Mouse (Mus musculus) heart, adult 18-20 months (tissue): ENCODE results near the gene Cabp2. TPM values are rescaled to one million over a fixed set of nuclear protein-coding genes. Genes with fewer than 3 reads are reported as not detected.
"Not testable (repeated sequence)": the region's sequence is repeated elsewhere in the genome, so short reads cannot be mapped to it uniquely, and the experiment has no call there.

ENCODE experiments used
- DNase-seq, 2 experiments: peaks; one replicate each; pipeline ENCODE4 v3.0.0; 2021 to 2022; ENCODE audit warnings: mixed read lengths in 1 of 2
- total RNA-seq, 2 experiments: library from RNA; stranded (reverse); gene quantifications; 2 replicates each; pipeline ENCODE4 v1.2.3; 2021

Cabp2 gene
- total RNA-seq, 2 experiments from 2014 or later, result not detected

DNA sequence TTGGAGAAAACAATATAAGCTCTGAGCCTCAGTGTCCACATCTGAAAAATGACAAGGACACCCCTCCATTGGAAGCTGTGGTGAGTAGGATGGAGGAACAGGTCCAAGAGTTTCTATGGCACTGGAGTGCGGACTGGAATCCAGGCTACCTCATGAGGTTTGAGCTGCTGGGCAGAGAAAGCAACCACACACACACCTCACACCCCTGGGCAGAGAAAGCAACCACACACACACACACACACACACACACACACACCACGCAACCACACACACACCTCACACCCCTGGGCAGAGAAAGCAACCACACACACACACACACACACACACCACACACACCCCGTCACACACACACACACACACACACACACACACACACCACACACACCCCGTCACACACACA, 43.9 kb downstream of the Cabp2 start:
- DNase-seq, result peak in 1 of 2 experiments; percentile 44

DNA sequence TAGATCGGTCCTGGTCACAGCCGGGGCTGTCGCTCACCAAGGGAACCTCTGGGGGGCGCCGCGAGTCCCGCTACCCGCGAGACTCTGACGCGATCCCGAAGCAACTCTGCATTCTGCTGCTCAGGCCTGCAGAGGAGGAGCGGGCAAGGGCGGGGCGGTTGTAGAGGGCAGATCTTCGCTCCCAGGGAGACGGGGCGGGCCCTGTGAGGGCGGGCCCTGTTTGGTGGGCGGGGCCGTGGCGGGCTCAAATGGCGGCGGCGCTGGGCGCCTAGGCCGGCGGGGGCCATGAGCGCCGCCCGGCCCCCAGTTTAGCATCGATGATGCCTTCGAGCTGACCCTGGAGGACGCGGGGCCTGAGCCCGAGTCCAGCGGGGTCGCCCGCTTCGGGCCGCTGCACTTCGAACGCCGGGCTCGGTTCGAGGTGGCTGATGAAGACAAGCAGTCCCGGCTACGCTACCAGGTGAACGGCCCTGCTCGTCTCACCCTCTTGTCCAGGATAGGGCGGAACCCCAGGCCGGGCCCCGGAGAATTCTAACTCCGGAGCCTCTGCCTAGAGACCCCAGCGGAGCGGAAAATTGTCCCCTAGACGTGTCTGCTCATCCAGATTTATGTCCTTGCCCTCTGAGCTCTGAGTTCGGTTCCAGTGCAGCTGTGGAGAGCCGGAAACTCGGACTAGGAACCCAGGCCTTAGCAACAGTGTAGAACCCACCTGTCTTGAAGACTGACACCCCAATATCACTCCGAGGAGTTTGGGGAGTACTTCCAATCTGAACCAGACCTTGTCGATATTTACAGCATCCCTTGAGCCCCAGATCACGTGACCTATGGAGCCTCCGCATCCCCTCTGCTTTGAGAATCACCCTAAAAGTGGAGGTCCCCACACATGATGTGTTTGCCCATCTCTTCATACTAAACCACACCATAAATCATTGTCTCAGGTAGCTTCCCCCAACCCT, 44.6 kb downstream of the Cabp2 start, which contains the start of gene Aip:
Aip (minus strand) TSS at position 118 of the 956 bp plus-strand sequence.
- peak; percentile 98 to 99 for DNase-seq

DNA sequence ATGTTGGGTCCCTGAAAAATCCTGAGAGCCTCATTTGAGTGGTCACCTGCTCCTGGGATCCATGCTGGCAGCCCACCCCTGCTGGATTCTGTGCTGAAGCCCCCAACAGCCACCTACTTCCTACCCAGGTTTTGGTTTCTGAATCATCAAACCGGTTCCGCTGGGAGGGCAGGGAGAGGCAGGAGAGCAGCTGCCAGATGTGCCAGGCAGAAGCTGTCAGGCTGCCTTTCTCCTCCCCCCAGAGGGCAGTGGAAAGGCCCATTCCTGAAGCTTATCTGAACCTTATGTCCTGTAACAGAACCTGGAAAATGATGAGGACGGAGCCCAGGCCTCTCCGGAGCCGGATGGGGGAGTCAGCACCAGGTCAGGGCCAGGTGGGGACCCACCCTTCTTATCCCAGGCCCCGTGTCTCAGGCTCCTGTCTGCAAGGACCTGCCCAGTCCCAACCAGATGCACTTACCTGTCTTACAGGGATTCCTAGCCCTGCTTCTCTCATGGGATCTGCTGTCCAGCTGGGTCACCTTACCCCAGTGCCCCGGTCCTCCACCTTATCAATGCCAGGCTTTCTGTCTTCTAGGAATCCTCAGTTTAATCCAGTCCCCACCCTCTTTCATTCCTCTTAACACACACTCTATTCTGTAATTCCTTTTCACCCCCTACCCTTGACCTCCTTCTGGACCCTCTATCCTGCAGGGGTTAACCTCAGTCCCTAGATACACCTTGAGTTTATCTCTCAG, 45.5 kb downstream of the Cabp2 start:
- DNase-seq, result no peak

DNA sequence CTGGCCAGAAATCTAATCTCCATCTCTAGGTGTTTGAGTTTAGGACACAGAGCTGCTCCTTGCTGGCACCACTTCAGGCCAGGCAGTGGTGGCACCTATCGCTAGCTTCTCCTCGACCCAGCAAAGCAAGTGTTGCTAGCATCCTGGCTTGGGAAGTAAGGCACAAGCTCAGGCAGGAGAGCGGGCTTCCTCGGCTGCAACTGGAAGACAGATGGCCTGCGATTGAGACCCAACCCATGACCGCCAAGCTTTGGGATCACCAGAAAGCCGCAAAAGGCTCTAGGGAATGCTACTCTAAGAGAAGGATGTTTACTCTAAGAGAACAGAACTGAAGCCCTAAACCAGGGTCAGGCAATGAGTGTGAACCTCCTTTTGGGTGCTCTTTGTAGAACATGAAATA, 48.1 kb downstream of the Cabp2 start:
- no peak for DNase-seq

DNA sequence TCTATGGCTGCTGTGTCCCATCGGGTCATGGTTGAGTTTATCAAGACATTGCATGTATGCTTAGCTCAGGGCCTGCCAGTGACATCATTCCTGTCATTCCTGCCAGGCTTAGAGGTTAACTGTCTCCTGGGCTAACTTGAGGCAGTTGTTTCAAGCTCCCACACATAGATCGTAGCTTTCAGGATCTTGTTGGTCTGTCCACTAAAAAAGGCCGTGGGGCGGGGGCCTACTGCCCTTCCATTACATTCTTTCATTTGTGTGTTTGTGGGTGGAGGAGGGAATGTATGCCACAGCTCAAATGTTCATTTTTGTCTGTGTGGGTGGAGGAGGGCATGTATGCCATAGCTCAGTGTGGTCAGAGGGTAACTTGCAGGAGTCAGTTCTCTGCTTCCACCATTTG, 48.7 kb downstream of the Cabp2 start:
- no peak for DNase-seq

DNA sequence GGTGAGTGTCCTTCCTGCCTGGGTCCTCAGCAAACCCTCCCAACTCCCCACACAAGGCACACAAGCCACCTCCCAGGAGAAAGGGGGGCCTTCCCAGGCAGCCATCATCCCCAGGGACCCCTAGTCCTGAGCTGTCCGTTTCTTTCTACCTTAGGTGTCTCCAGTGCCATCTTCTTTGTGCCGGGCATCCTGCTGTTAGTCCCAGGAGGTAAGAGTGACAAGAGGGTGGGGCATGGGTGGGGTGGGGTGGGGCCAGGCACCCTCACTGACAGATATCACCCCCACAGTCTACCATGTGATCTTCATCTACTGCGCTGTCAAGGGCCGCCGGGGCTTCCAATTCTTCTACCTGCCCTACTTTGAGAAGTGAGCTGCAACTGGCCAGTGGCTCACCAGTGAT, 49.7 kb downstream of the Cabp2 start:
- DNase-seq, result no peak

DNA sequence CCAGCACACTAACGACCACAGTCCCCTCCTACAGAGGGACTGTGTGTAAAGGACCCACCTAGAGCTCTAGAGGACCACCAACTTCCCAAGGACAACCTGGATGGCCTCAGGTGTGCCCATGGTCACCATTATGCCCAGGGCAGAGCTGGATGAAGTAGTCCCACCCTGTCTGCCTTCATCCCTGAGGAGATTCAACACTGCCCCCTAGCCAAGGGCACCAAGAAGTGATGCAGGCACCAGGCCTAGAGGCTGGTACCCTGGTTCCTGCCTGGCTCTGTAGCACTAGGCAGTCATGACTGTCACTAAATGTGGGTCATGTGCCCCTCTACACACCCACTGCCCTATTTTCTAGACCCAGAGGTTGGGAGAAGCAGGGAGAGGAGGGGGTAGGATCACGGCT, 50.4 kb downstream of the Cabp2 start:
- DNase-seq, result no peak

DNA sequence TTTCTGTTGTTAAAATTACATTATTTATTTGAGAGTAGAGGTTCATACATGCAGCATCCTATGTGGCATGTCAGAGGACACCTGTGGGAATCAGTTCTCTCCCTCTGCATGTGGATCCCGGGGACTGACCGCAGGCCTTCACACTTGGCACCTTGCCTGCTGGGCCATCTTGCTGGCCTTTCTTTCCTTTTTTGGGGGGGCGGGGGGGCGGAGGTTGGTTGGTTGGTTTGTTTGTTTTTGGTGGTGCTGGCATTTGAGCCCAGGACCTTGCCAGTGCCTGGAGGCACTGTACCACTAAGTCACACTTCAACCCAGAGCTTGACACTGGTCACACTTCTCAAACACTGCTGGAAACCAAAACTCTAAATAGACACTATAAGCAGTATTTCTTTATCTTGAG, 53.0 kb downstream of the Cabp2 start:
- no peak for DNase-seq

DNA sequence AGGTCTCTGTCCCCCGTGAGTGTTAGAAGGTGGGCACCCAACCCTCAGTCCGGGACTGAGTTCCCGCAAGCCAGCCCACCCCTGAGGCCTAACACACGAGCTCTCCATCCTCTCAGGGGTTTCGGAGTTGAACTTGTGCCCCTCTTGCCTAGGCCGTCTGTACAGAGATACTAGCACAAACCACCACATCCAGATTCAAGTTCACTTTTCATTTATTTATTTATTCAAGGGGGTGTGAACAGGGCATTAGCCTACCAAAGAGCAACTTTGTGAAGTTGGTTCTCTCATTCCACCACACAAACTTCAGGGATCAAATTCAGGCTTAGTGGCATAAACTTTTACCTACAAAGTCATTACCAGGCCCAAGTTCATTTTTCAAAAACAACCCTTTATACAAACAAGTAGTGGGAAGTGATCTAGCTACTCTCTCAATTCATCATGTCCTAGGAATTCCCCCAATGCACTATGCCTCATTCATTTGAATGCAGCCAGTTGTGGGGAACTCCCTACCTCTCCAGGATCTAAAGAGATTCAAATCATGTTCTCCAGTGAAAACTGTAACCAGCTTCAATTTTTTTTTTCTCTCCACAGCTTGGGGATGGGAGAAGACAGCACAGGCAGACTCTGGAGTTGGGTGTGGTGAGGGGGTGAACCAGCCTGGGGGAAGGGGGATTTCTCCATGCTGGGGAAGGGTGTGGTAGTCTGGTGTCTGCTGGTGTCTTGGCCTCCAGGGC, 54.0 kb downstream of the Cabp2 start:
- not testable (repeated sequence) for DNase-seq

DNA sequence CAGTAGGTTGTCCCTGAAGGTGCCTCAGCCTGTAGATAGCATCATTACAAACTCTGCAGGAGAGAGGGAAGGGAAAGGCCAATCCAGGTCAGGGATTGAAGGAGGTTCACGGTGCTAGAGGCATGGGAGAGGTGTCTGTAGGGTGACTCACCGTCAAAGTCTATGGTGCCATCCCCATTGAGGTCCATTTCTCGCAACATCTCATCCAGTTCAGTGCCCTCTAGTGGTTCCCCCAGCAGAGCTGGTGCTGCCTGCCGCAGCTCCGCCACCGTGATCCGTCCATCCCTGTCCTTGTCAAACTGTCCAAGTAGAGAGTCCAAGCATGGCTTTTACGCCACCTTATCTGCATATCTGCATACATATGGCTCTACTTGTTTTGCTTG, 54.6 kb downstream of the Cabp2 start:
- not testable (repeated sequence) for DNase-seq

DNA sequence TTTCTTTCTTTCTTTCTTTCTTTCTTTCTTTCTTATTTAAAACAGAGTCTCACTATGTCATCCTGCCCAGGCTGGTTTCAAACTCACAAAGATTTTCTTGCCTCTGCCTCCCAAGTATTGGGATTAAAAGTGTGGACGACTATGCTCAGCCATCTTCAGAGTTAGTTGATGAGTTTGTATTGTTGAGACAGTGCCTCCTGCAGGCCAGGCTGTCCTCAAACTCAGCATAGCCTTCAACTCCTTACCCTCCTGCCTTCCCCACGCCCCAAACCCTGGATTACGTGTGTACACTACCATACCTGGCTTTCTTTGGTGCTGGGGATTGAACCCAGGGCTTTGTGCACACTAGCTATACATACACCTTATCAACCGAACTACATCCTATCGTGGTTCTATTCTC, 55.1 kb downstream of the Cabp2 start:
- no peak for DNase-seq

Other genes starting within 250 kb of the Cabp2 start
- gene Chka, start 229.8 kb upstream of the Cabp2 start, total RNA-seq, result 10 to 100 TPM; 11.8 to 15.5 TPM
- 1 to 10 TPM; 8.0 to 9.2 TPM for gene Tcirg1, start 174.4 kb upstream of the Cabp2 start, total RNA-seq
- 100 to 1,000 TPM; 489 to 502 TPM for gene Ndufs8, start 168.8 kb upstream of the Cabp2 start, total RNA-seq
- 1 to 10 TPM; 1.3 to 2.0 TPM for gene Aldh3b1, start 151.8 kb upstream of the Cabp2 start, total RNA-seq
- 10 to 100 TPM; 17.7 to 23.9 TPM for gene Unc93b1, start 146.4 kb upstream of the Cabp2 start, total RNA-seq
- gene Aldh3b3, start 122.9 kb upstream of the Cabp2 start, total RNA-seq, result under 1 TPM; 0.28 to 0.30 TPM
- under 1 TPM; 0.22 to 0.98 TPM for gene Aldh3b2, start 109.2 kb upstream of the Cabp2 start, total RNA-seq
- 10 to 100 TPM; 24.3 to 28.5 TPM for gene Acy3, start 95.0 kb upstream of the Cabp2 start, total RNA-seq
- gene Tbx10, start 88.8 kb upstream of the Cabp2 start, total RNA-seq, result not detected
- gene Nudt8, start 81.0 kb upstream of the Cabp2 start, total RNA-seq, result 100 to 1,000 TPM; 162 to 166 TPM
- 1 to 10 TPM in 1 of 2 experiments, under 1 TPM in 1; 0.84 to 1.1 TPM for gene Gm49405, start 81.0 kb upstream of the Cabp2 start, total RNA-seq
- 100 to 1,000 TPM; 241 to 281 TPM for gene Doc2g, start 78.3 kb upstream of the Cabp2 start, total RNA-seq
- 1,000 to 10,000 TPM; 1,128 to 1,150 TPM for gene Ndufv1, start 68.8 kb upstream of the Cabp2 start, total RNA-seq
- gene Gstp1, start 43.6 kb upstream of the Cabp2 start, total RNA-seq, result 100 to 1,000 TPM; 350 to 400 TPM
- gene Gstp2, start 35.6 kb upstream of the Cabp2 start, total RNA-seq, result 100 to 1,000 TPM; 123 to 134 TPM
- not detected for gene Gstp3, start 22.0 kb upstream of the Cabp2 start, total RNA-seq
- 10 to 100 TPM; 34.5 to 37.8 TPM for gene Cdk2ap2, start 15.6 kb downstream of the Cabp2 start, total RNA-seq
- gene Pitpnm1, start 18.4 kb downstream of the Cabp2 start, total RNA-seq, result 10 to 100 TPM; 16.1 to 21.2 TPM
- gene Aip, start 44.3 kb downstream of the Cabp2 start, total RNA-seq, result 10 to 100 TPM; 62.1 to 63.2 TPM
- gene Gpr152, start 58.2 kb downstream of the Cabp2 start, total RNA-seq, result under 1 TPM in 1 of 2 experiments, not detected in 1; 0.08 TPM
- gene Cabp4, start 62.5 kb downstream of the Cabp2 start, total RNA-seq, result under 1 TPM; 0.12 to 0.13 TPM
- 10 to 100 TPM; 38.3 to 47.6 TPM for gene Coro1b, start 67.0 kb downstream of the Cabp2 start, total RNA-seq
- gene Ptprcap, start 72.0 kb downstream of the Cabp2 start, total RNA-seq, result 1 to 10 TPM in 1 of 2 experiments, under 1 TPM in 1; 0.69 to 8.4 TPM
- gene Rps6kb2, start 81.8 kb downstream of the Cabp2 start, total RNA-seq, result 10 to 100 TPM; 13.1 to 17.1 TPM
- 10 to 100 TPM; 28.3 to 30.5 TPM for gene Carns1, start 93.9 kb downstream of the Cabp2 start, total RNA-seq
- 10 to 100 TPM; 12.0 to 20.2 TPM for gene Tbc1d10c, start 109.7 kb downstream of the Cabp2 start, total RNA-seq
- 100 to 1,000 TPM; 293 to 299 TPM for gene Ppp1ca, start 110.5 kb downstream of the Cabp2 start, total RNA-seq
- 1 to 10 TPM; 4.5 to 4.8 TPM for gene Rad9a, start 120.1 kb downstream of the Cabp2 start, total RNA-seq
- gene Clcf1, start 132.7 kb downstream of the Cabp2 start, total RNA-seq, result 1 to 10 TPM; 1.2 to 2.3 TPM
- gene AC109138.7, start 132.8 kb downstream of the Cabp2 start, total RNA-seq, result not detected
- 10 to 100 TPM in 1 of 2 experiments, 1 to 10 TPM in 1; 9.1 to 19.9 TPM for gene Pold4, start 150.3 kb downstream of the Cabp2 start, total RNA-seq
- 1 to 10 TPM; 5.6 to 7.4 TPM for gene Ssh3, start 187.6 kb downstream of the Cabp2 start, total RNA-seq
- gene Ankrd13d, start 201.6 kb downstream of the Cabp2 start, total RNA-seq, result 1 to 10 TPM in 1 of 2 experiments, under 1 TPM in 1; 0.92 to 2.1 TPM
- gene Grk2, start 224.6 kb downstream of the Cabp2 start, total RNA-seq, result 10 to 100 TPM; 45.9 to 54.9 TPM